Mouse (Mus musculus): ENCODE data around the gene Olfr1441.

Olfr1441 gene

DNA sequence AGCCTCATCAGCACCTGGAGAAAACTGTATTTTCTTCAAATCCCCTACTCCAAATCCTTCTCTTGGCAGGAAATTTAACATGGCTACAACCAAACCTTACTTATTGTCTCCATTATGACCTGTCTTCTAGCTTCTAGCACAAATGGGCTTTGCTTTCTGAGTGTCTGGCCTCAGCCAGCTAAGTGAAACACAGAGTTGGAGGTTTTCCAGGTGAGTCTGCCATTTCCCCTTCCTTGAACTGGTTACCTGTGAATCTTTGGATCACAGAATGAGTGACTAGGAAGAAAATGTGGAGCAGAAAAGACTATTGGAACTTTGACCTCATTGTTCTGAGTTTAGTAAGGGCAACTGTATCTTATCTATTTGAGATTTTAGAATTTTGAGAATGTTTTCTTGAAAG lies at the start of gene Olfr1441:
Gene Olfr1441, plus strand, starts transcription at position 73 of the 400 bp plus-strand sequence.
- no peak for DNase-seq

DNA sequence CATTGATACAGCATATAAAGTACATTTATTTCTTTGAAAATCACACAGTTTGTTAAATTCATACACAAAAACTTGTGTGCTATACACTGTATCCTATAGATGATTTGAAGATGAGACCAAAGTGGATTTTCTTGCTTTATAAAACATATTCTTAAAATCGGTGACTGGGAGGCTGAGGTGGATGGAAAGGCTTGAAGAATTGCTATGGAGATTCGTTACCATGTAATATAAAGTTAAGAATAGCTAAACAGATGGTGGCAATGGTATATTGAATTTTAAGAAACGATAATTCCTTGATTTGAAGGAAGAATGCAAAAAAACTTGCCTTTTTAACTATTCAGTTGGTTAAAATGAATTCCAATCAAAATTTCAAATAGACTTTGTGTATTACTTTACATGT lies 44.2 kb upstream of the Olfr1441 start:
- DNase-seq = no peak

DNA sequence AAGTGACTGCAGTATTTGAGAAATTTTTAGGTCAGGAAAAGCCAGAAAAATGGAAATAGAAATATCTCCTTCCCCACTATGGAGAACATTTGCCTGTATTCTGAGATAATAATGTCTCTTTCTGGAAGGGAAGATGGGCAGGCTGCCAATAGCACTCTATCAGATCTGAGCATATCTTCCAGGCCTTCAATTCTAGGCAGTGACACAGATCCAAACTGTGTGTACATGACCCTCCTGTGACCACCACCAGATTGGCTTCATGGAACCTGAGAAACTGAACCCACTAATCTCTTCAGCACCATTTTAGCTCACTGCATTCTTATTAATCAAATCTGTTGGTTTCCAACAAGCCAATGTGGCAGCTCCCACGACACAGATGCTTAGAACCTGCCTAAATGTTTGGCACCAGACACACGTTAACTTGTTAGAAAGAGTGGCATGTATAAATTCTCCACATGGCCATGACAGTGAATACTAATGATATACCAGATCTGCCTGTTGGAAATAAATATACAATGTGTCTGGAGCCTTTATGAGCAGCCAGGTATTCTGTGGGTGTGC lies 42.7 kb upstream of the Olfr1441 start:
- DNase-seq = peak; percentile 27

DNA sequence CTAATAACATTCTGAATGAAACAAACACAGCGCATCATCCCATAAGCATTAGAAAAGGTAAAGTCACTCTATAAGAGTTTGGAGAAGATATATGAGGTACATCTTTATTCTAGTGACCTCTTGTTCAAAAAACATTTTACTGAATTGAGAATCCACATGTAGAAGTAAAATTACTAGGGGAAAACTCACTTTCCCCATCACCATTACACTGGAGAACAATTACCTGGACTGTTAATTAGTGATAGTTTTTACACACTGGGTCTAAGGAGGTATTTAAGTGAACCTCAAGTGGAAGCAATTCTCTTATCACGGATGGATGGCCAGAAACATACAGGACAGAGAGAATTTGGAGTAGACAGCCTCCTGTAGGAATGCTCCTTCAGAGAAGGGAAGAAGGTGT lies 30.3 kb upstream of the Olfr1441 start, which contains the start of gene Olfr1440:
Gene Olfr1440, plus strand, starts transcription at position 301 of the 400 bp plus-strand sequence.
- DNase-seq = no peak

DNA sequence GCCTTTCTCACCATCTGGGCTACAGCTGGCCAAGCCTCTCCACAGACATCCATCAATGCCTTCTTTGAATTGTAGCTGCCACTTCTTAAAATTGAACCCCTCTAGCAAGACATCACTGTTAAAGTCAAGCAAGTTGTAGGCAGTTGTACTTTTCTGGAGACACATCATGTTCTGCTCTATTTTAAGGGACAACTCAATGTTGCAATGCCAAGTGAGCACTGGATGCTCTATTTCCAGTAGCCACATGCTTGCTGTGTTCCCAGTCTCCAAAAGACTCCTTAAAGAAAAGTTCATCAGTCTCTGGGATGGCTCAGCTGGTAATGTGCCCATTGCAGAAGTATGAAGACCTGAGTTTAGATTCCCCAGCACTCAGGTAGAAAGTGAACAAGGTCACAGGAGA lies 3.5 kb upstream of the Olfr1441 start:
- no peak for DNase-seq

DNA sequence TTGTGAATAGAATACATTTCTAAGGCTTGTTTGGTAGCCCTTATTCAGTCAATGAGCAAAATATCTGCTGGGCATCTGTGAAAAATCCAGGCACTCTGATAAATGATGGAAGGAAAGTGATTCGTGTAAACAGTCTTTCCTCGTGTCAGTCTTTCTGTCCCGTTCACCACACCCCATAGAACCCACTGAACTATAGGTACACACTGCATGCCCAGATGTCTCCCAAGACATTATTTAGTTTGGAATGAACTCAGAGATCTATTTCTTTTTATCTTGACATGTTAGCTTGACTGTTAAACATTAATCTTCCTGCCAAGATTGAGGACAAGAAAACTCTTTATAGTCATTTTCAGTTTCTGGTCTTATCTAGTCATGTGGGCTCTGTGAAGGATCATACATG lies 1.1 kb downstream of the Olfr1441 start:
- DNase-seq = no peak

DNA sequence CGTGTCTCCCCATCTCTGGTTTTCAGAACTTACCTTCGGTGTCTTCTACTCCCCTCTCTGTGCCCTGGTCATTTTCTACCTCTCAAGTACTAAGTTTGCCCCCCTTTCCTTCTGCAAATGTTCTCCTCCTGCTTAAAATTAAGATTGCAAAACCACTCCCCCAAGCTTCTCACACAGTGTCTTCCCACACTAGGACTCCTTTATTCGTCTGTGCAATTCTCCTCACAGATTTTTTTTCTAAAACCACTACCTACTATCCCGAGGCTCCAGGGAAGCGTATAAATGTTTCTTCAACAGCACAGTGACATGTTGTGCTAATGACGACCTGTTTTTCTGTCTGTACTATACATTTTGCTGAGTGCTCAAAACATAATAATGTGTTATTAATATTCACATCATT lies 3.3 kb downstream of the Olfr1441 start:
- DNase-seq = no peak

DNA sequence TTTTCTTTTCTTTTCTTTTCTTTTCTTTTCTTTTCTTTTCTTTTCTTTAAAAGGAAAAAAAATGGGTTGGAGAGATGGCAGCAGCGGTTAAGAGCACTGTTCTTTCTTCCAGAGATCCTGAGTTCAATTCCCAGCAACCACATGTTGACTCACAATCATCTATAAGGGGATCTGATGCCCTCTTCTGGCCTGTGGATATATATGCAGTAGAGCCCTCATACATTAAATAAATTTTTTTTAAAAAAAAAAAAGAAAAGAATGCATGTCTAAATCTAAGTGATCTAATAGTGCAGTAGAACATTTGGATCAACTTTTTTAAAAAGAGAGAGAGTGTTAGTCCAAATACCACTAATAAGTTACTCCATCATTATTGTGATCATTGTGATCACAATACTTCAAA lies 4.4 kb downstream of the Olfr1441 start:
- DNase-seq = no peak

DNA sequence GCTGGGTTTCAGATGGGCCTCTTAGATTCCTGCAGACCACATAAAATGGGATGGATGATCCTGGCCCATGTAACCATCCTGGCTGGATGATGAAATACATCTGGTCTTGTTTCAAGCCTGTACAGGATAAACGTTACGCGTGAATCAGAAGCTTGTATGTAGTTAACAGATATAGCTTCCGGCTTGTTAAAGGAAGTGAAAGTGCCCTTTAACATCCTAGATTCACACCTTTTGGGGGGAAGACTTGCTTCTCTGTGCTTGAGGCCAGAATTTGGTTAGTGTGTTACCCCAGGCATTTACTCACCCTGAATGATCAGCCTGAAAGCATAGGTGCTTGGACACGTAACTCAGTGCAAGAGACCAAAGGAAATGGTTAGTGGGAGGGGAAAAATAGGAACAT lies 9.9 kb downstream of the Olfr1441 start:
- DNase-seq = no peak

DNA sequence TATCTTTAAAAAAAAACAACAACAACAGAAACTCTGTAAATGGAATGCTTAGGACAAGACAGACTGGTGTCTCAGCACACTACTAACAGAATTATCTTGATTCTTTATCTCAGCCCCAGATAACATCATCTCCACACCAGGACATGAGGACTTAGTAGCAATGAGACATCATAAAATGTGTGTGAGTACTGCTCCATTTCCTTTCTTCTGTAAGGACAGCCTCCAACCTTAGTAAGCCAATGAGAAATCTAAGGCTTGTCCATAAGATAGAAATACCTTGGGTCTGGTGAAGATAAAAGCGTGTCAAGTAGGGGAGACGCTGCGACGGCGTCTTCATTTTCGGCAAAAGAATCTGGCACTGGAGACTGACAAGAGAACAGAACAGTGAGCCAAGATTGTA lies 10.4 kb downstream of the Olfr1441 start, which contains the start of gene Pfpl:
Gene Pfpl, plus strand, starts transcription at position 301 of the 400 bp plus-strand sequence.
- no peak for DNase-seq

DNA sequence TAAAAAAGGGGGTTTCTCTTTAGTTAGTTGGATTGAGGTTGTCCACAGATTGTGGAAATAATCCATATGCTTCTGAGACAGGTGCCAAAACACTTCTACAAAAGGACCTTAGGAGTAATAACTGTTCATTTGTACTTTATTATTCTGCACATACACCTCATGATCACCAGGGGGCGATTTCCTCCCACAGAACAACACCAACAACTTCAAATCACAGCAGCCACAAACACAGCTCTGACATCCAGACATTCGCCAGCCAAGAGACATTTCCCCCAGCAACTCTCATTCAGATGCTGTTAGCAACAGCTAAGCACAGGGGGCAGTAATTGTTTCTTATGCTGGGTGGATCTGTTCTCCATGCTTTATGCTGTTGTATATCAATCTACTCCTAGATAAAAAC lies 15.8 kb downstream of the Olfr1441 start:
- DNase-seq = no peak

DNA sequence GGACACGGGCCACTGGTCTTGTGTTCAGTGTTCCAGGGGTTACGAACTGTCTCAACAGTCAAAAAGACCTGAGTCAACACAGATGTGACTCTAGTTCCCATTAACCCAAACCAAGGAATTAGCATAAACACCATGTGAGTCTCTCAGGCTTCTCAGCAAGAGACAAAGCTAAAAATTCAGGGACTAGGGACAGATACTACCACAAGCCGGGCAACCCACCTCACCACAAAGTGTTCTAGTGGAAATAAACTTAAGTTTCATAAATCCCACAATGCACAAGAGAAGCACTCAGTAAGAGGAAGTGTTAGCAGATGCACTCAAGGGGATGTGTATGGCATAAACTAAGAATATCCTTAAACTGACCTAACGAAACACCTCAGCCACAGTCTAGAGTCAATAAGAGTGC lies 17.8 kb downstream of the Olfr1441 start:
- DNase-seq = no peak

DNA sequence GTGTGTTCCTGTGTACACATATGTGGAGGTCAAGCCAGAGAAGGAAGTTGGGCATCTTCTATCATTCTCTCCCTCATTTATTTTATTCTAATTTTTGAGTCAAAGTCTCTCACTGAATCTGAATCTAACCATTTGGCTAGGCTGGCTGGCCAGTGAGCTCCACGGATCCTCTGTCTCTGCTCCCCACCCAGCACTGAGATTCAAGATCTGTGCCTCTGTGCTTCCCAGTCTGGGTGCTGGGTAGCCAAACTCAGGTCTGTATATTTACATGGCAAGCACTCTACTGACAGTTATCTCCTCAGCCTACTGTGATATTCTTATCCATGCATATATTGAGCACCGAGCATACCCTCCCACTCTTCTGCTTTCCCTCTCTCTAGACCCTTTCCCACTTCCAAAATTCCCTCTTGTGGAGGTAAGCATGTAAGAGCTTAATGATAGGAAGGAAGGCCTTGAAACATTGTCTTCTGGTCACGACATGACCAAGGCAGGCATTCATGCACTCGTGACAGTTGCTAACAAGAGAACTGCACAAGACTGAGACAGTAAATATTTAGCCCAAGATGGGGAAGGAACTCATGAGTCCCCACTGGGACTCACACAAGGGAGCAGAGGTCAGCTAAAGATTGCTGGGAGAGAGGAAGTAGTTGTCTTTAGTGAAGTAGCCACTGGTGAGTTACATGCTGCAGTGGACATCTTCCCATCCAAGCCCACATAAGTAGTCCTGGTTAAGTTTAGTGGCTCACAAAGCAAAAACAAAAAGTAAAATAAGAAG lies 18.7 kb downstream of the Olfr1441 start:
- no peak for DNase-seq

DNA sequence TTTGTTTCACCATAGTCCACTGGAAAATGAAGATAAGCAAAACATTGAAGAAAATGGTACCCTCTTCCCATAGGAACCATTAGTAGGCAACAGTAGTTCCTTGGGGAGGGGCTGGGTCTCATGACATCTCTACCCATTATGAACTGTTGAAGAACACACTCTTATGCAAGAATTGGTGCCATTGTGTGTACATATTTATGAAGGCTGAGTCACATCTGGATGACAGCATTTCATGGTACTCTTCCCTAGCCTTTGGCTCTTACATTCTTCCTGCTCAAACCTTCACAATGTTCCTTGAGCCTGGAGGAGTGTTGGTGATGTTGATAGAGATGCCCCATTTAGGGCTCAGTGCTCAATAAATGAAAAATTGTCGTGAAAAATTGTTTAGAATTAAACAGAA lies 22.3 kb downstream of the Olfr1441 start:
- no peak for DNase-seq

DNA sequence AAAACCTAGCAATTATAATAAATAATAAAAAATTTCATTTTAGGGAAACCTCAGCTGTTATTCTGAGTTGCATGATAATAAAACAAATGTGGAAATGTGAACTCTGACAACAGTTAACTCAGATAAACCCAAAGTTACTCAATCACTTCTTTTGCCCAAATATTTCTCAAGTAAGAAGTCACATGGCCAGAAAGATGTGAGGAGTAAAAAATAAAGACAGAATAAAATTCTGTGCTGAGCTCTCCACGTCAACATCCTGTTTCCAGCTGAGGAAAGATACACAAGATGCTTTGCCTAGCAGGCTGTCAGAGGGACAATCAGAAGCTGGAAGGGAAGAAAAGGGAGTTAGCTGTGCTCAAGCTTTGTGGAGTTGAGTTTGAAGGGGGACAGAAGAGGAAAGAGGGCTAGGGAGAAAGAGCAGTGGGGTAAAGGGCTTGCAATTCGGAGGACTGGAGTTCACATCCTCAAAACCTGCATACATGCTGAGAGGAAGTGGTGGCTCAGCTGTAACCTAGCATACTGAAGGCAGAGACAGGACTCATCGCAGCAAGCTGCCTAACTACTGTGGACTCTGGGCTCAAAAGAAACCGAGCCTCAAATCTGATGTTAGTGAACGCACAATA lies 23.0 kb downstream of the Olfr1441 start:
- DNase-seq = no peak

DNA sequence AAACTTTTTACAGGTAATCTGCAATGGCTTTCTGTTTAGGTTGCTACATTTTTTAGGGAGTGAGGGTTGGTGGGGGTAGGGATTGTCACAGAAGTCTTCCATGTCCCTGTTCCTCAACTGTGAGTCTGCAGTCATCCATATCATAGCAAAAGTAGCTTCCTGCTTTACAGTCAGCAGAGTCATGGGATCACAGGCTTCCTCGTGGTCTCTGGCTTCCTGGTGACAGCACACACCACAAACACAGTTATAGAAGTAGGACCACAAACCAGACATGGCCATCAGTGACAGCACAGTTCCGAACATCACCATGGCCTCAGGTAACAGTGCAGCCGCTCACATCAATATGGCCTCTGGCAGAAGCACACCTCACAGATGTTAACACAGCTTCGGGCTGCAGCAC lies 25.3 kb downstream of the Olfr1441 start:
- DNase-seq = no peak

DNA sequence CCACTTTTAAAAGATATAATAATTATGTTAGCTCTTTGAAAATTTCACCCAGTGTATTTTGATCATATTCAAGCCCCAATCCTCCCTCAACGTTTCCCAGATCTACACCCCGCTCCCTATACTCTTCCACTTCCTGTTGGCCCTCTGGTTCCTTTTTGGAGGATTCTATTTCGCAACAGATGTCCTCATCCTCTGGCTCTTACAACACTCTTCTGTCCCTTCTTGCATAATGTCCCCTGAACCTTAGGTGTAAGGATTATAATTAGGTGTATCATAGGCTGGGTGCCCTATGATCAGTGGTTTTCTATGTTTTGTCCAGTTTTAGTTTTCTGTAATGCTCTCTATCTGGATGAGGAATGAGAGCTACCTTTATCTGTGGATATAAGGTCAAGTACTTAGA lies 27.8 kb downstream of the Olfr1441 start:
- no peak for DNase-seq

DNA sequence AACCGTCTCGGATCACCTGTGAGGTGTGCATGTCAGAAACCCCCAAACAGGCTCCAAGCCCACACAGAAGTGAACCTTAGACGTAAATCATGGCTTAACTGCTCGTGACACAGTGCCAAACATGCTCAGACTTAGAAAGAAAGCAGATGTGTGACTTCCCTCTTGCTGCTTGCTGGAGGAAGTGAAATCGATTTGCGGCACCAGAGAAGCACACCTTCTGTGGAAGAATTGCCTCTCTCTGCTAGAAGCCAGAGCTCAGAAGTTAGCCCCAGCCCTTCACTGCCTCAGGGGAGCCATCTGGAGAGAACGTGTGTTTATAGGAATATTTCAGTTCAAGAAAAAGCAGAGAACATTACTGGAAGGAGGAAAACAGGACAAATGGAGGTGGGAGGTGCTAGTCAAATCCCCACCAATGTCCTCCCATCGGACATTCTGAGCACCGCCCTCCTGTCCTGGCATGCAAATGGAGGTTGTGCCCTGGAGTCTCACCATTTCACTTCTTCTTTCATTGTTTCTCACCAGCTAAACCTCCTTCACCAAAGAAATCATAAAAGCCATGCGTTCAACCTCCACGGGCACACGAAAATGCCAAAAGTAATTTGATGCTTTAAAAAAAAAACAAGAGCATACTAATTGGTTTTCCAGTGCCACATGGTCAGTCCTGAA lies 40.3 kb downstream of the Olfr1441 start:
- no peak for DNase-seq

DNA sequence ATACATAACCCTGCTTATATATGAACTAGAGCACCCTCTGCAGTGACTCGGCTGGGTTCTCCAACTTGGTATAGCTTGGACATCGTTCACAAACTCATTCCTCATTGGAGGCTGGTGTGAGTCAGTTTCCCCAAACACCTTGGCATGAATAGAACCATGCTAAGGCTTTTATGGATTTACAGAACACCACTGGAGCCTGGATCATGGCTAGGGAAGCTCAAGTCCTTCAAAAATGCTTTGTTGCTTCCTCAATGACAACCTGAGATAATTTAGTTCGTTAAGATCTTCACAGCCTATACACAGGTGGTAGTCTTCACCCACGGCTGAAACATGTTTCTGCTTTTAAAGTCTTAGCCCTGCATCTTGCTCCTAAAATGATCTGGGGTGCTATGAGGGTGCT lies 42.3 kb downstream of the Olfr1441 start:
- DNase-seq = no peak

DNA sequence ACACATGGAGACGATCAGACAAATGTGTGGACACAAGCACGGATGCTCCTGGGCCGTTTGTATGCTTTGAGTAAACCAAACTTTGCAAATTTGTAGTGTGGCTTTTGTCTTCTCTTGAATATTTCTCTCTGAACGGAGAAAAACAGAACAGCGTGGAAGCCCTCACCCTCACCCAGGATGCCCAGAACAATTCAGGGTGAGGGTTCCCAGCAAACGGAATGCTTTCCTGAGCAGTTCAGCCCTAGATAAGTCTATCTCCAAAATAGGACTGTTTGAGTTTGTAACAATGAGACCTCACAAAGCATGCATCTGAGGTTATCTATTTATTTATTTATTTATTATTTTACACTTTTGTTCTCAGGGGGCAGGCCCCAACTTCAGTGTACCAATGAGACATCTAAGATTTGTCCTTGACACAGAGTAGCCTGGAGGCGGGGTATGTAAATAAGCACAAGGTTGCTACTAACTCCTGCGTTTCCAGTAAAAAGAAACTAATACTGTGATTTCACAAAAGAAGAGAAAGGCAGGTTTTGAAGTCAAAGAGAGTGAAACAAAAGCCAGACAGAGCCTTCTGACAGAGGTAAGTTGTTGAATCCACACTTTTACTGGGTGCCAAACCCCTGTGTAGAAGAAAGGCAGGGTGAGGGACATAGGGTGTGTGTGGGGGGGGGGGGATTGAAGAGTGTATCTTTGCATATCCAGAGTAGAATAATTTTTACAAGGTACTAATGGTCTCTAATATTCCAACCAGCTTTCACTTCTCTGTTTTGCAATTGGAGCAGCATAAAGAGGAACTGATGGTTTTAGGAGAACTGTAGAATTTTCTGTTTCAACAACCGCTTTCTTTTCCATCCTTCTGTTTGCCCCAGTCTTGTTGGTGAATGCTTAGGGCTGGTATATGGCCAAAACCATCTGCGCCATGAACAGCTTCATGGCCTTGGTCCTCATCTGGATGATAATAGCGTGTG lies 43.3 kb downstream of the Olfr1441 start, which contains the start of gene Mpeg1:
Gene Mpeg1, plus strand, starts transcription at position 498 of the 968 bp plus-strand sequence.
- DNase-seq = no peak

DNA sequence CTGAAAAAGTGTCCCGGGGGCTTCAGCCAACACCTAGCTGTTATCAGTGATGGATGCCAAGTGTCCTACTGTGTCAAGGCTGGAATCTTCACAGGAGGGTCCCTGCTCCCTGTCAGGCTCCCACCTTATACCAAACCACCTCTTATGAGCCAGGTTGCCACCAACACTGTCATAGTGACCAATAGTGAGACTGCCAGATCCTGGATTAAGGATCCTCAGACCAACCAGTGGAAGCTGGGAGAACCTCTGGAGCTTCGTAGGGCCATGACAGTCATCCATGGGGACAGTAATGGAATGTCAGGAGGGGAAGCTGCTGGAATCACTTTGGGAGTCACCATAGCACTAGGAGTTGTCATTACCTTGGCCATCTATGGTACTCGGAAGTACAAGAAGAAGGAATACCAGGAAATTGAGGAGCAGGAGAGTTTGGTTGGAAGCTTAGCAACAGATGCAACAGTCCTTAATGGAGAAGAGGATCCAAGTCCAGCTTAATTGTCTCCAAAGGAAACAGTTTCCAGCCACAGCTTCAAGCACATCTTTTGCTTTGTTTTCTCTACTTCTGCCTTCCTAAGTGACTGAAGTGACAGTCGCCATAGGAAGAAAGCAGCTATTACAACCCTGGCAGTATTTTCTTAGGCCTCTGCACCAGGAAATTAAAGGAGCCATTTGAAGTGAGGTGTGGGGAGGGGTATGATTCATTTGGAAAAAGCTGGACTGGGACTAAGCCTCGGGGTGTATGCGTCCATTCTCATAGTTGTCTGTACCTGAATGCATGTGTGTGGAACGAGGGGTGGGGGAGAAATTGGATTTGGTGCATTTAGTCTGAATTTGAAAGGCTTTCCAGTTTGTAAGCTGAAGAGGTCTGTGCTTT lies 45.9 kb downstream of the Olfr1441 start:
- no peak for DNase-seq

DNA sequence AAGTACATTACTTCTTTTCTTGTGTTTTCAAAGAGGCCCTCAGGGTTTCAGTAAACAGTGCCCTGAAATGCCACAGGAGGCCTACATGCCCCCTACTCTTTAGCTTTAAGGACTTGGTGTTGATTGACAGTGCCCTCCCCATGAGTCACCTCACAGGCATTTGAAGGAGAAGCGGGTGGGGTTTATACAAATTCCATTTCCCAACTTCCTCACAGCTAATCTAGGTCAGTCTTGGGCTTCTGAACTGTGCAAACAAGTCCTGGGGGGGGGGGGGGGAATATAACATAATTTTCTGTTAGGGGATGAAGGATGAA lies 46.4 kb downstream of the Olfr1441 start:
- DNase-seq = no peak

Measured in right cerebral cortex, postnatal 4 days (tissue).